Mouse (Mus musculus) G1E (cell line): Measurements from ENCODE around the gene Trcg1. TPM values are rescaled to one million over a fixed set of nuclear protein-coding genes. Genes with fewer than 3 reads are reported as not detected.

Source experiments
- ATAC-seq: 2 replicates; pipeline ENCODE4 v1.8.0; 2016; ENCODE audit warnings: mild to moderate bottlenecking; ENCODE audit not compliant: insufficient number of reproducible peaks, poor library complexity, low FRiP score, severe bottlenecking; ENCODE audit errors: extremely low read depth
- DNase-seq: peaks from one replicate; pipeline ENCODE4 v3.0.0; 2012; ENCODE audit warnings: low spot score
- H3K27me3 ChIP-seq: 2 replicates; pipeline ENCODE4 v1.6.1; 2012; ENCODE audit warnings: mild to moderate bottlenecking, low read length, inconsistent platforms; ENCODE audit not compliant: insufficient read depth
- H3K36me3 ChIP-seq: replicated peaks from 2 replicates; pipeline ENCODE3; 2012; ENCODE audit warnings: mild to moderate bottlenecking, inconsistent platforms
- H3K4me1 ChIP-seq: 2 replicates; pipeline ENCODE4 v1.6.1; 2012; ENCODE audit warnings: low read depth, low read length, inconsistent platforms, mixed read lengths; ENCODE audit not compliant: insufficient read depth
- H3K4me3 ChIP-seq: 2 replicates; pipeline ENCODE4 v1.5.1; 2012; ENCODE audit warnings: low read depth, mild to moderate bottlenecking, inconsistent platforms, low read length, moderate library complexity, mixed read lengths
- H3K9me3 ChIP-seq: replicated peaks from 2 replicates; pipeline ENCODE4 v1.6.1; 2012; ENCODE audit warnings: inconsistent platforms
- CTCF ChIP-seq: IDR thresholded peaks from 2 replicates; pipeline ENCODE4 v1.5.1; 2012; ENCODE audit warnings: low read depth, low read length, inconsistent platforms, mixed read lengths
- GATA1 ChIP-seq: IDR thresholded peaks from 2 replicates; pipeline ENCODE4 v1.6.1; 2012; ENCODE audit warnings: borderline replicate concordance, low read length, inconsistent platforms, mixed read lengths
- GATA2 ChIP-seq: IDR thresholded peaks from 2 replicates; pipeline ENCODE4 v1.6.1; 2012; ENCODE audit warnings: low read depth, low read length, inconsistent platforms, borderline replicate concordance
- POLR2AphosphoS5 ChIP-seq: IDR thresholded peaks from 2 replicates; pipeline ENCODE4 v1.6.1; 2012; ENCODE audit warnings: low read depth, low read length, inconsistent platforms; ENCODE audit not compliant: insufficient replicate concordance
- TAL1 ChIP-seq: conservative IDR thresholded peaks from 2 replicates; pipeline ENCODE4 v1.6.1; 2012; ENCODE audit warnings: low read depth, low read length, inconsistent platforms, mixed read lengths
- polyA plus RNA-seq: library from polyadenylated mRNA; stranded (reverse); fragments of >175 nt; gene quantifications from 2 replicates; pipeline ENCODE4 v1.2.3, GENCODE M21; 2012
- total RNA-seq, 2 experiments: library from RNA; stranded (forward) in 1 of 2; stranded (reverse) in 1 of 2; fragments of 200-1000 nt in 1 of 2; fragments of >200 nt in 1 of 2; fragmentation: Nextera tagmentation in 1 of 2; gene quantifications; 2 replicates each; pipeline ENCODE4 v1.2.3; 2014 to 2017

Trcg1 gene
- total and polyA plus RNA-seq, 3 experiments, result 0.16 TPM; not detected in 2

GRCm38 (mm10) chr9:57271837-57272562 is 35.6 kb downstream of the Trcg1 start:
- Histone ChIP-seq H3K4me1 (peaks cover 47% of the 10 kb centered on the region), H3K27me3 (peaks cover 66% of the 10 kb centered on the region), H3K36me3 (no peaks in the 10 kb centered on the region), H3K4me3 (no peak overlapping the region), H3K9me3 (no peaks in the 10 kb centered on the region)
- TF ChIP-seq CTCF (no peak), TAL1 (no peak), POLR2AphosphoS5 (no peak), GATA1 (no peak), GATA2 (no peak)
- no peak for ATAC-seq
- no peak for DNase-seq

GRCm38 (mm10) chr9:57272902-57273804 is 36.8 kb downstream of the Trcg1 start:
- Histone ChIP-seq H3K9me3 (no peaks in the 10 kb centered on the region), H3K36me3 (no peaks in the 10 kb centered on the region), H3K27me3 (peaks cover 61% of the 10 kb centered on the region), H3K4me3 (no peak overlapping the region), H3K4me1 (peaks cover 42% of the 10 kb centered on the region)
- TF ChIP-seq GATA1, result no peak
- no peak for TF ChIP-seq CTCF
- no peak for TF ChIP-seq POLR2AphosphoS5
- TF ChIP-seq TAL1, result no peak
- TF ChIP-seq GATA2, result no peak
- DNase-seq (peak; percentile 34), ATAC-seq (no peak)

GRCm38 (mm10) chr9:57273805-57274494 is 37.6 kb downstream of the Trcg1 start:
- Histone ChIP-seq H3K4me1 (peaks cover 39% of the 10 kb centered on the region), H3K36me3 (no peaks in the 10 kb centered on the region), H3K27me3 (peaks cover 67% of the 10 kb centered on the region), H3K9me3 (no peaks in the 10 kb centered on the region), H3K4me3 (no peak overlapping the region)
- TF ChIP-seq POLR2AphosphoS5 (no peak), CTCF (no peak), TAL1 (no peak), GATA1 (no peak), GATA2 (no peak)
- ATAC-seq (no peak), DNase-seq (no peak)

GRCm38 (mm10) chr9:57276311-57276710 is 40.0 kb downstream of the Trcg1 start:
- DNase-seq (no peak), ATAC-seq (no peak)
- H3K27me3 ChIP-seq, result peaks cover 57% of the 10 kb centered on the region
- TF ChIP-seq POLR2AphosphoS5 (no peak), TAL1 (no peak), GATA1 (no peak), GATA2 (no peak), CTCF (no peak)
- no peak overlapping the region for H3K4me3 ChIP-seq
- H3K9me3 ChIP-seq, result no peaks in the 10 kb centered on the region
- H3K36me3 ChIP-seq, result no peaks in the 10 kb centered on the region
- peaks cover 40% of the 10 kb centered on the region for H3K4me1 ChIP-seq

GRCm38 (mm10) chr9:57278268-57278667 is 41.9 kb downstream of the Trcg1 start:
- ATAC-seq, result peak; percentile 15; the same call in 1 of the 2 replicates

More at GRCm38 (mm10) chr9:57278268-57278667, 41.9 kb downstream of the Trcg1 start:
- Histone ChIP-seq H3K27me3 (peaks cover 56% of the 10 kb centered on the region), H3K36me3 (no peaks in the 10 kb centered on the region), H3K4me3 (no peak overlapping the region), H3K9me3 (no peaks in the 10 kb centered on the region), H3K4me1 (peaks cover 26% of the 10 kb centered on the region)
- no peak for TF ChIP-seq CTCF
- no peak for TF ChIP-seq GATA1
- no peak for TF ChIP-seq TAL1
- TF ChIP-seq GATA2, result no peak
- TF ChIP-seq POLR2AphosphoS5, result no peak
- no peak for DNase-seq
